Mouse (Mus musculus) neural tube, embryonic 11.5 days (tissue): ENCODE results near the gene Spata1. TPM values are rescaled to one million over a fixed set of nuclear protein-coding genes. Genes with fewer than 3 reads are reported as not detected.
"Not testable (repeated sequence)": the region's sequence is repeated elsewhere in the genome, so short reads cannot be mapped to it uniquely, and the experiment has no call there.

Experiments used
- ATAC-seq: fragments of 200-750 bp; cut with Nextera tagmentation; 2 replicates; pipeline ENCODE4 v1.8.0; 2017; ENCODE audit warnings: moderate number of reproducible peaks, mild to moderate bottlenecking, moderate TSS enrichment, moderate library complexity; ENCODE audit not compliant: insufficient read depth, low FRiP score, low TSS enrichment
- DNase-seq: peaks from one replicate; pipeline ENCODE4 v3.0.0-alpha.2; 2015; ENCODE audit warnings: low spot score
- H3K27ac ChIP-seq: fragments of 300-500 bp; sonication (generic); 2 replicates; pipeline ENCODE4 v1.5.1; 2014; ENCODE audit warnings: low read depth, mild to moderate bottlenecking, low read length
- H3K27me3 ChIP-seq: fragments of 300-500 bp; sonication (generic); 2 replicates; pipeline ENCODE4 v1.6.1; 2014; ENCODE audit warnings: mild to moderate bottlenecking, low read length, mixed read lengths; ENCODE audit not compliant: control insufficient read depth, insufficient read depth
- H3K36me3 ChIP-seq: fragments of 300-500 bp; sonication (generic); 2 replicates; pipeline ENCODE4 v1.6.1; 2014; ENCODE audit warnings: mild to moderate bottlenecking, low read length, moderate library complexity, mixed read lengths; ENCODE audit not compliant: control insufficient read depth, insufficient read depth
- H3K4me1 ChIP-seq: fragments of 300-500 bp; sonication (generic); 2 replicates; pipeline ENCODE4 v1.6.1; 2014; ENCODE audit warnings: low read length, mixed read lengths; ENCODE audit not compliant: control insufficient read depth, insufficient read depth
- H3K4me2 ChIP-seq: fragments of 300-500 bp; sonication (generic); 2 replicates; pipeline ENCODE4 v1.6.1; 2014; ENCODE audit warnings: low read depth, mild to moderate bottlenecking, moderate library complexity
- H3K4me3 ChIP-seq: fragments of 300-500 bp; sonication (generic); 2 replicates; pipeline ENCODE4 v1.5.1; 2014; ENCODE audit warnings: low read depth, low read length
- H3K9ac ChIP-seq: fragments of 300-500 bp; sonication (generic); 2 replicates; pipeline ENCODE4 v1.6.1; 2014; ENCODE audit warnings: mild to moderate bottlenecking, low read length
- H3K9me3 ChIP-seq: fragments of 300-500 bp; sonication (generic); 2 replicates; pipeline ENCODE4 v1.6.1; 2016; ENCODE audit warnings: low read length; ENCODE audit not compliant: control insufficient read depth
- WGBS: fragments of 180-500 bp; shearing (Covaris S2); extraction: QIAGEN DNeasy Blood & Tissue Kit; methylation state at CpG from one replicate; pipeline ENCODE4 v1.1.7; 2014; 5-methylcytosine and 5-hydroxymethylcytosine counted together
- polyA plus RNA-seq: library from polyadenylated mRNA; unstranded; fragments of >200 nt; fragmentation: Nextera tagmentation; extraction: Ambion mirVana; gene quantifications from 2 replicates; pipeline ENCODE4 v1.2.1, GENCODE M21; 2014

The Spata1 gene
- polyA plus RNA-seq, 1 experiment from 2014 or later, result 5.7 TPM

GRCm38 (mm10) chr3:146435533-146435932 is 64.0 kb downstream of the Spata1 start:
- Histone ChIP-seq H3K27ac (no peak overlapping the region), H3K4me3 (no peak overlapping the region), H3K4me1 (no peaks in the 10 kb centered on the region), H3K4me2 (no peak overlapping the region), H3K9me3 (no peaks in the 10 kb centered on the region), H3K9ac (no peak overlapping the region), H3K27me3 (no peaks in the 10 kb centered on the region), H3K36me3 (peaks cover 8% of the 10 kb centered on the region; the same call in 1 of the 2 replicates)
- DNase-seq (no peak), ATAC-seq (no peak)
- 94% methylated on average over 11 of the region's 11 CpGs for WGBS

GRCm38 (mm10) chr3:146434686-146435085 is 64.9 kb downstream of the Spata1 start:
- Histone ChIP-seq H3K4me1 (no peaks in the 10 kb centered on the region), H3K9ac (no peak overlapping the region), H3K36me3 (peaks cover 8% of the 10 kb centered on the region; the same call in 1 of the 2 replicates), H3K27me3 (no peaks in the 10 kb centered on the region), H3K27ac (no peak overlapping the region), H3K9me3 (no peaks in the 10 kb centered on the region), H3K4me3 (no peak overlapping the region), H3K4me2 (no peak overlapping the region)
- ATAC-seq, result no peak
- DNase-seq, result no peak
- 92% methylated on average over 8 of the region's 8 CpGs for WGBS

- H3K9me3 ChIP-seq, result no peaks in the 10 kb centered on the region
- no peak overlapping the region for H3K4me3 ChIP-seq
- peaks cover 8% of the 10 kb centered on the region; the same call in 1 of the 2 replicates for H3K36me3 ChIP-seq
- WGBS, result 91% methylated on average over 14 of the region's 14 CpGs
- DNase-seq (no peak), ATAC-seq (no peak)
- H3K27ac ChIP-seq, result no peak overlapping the region
- H3K9ac ChIP-seq, result no peak overlapping the region
- no peaks in the 10 kb centered on the region for H3K27me3 ChIP-seq
- H3K4me2 ChIP-seq, result no peak overlapping the region
- H3K4me1 ChIP-seq, result no peaks in the 10 kb centered on the region
Observed at GRCm38 (mm10) chr3:146433681-146434350, 65.7 kb downstream of the Spata1 start.

- 89% methylated on average over 11 of the region's 11 CpGs for WGBS
- ATAC-seq, result not testable (repeated sequence)
Observed at GRCm38 (mm10) chr3:146433063-146433462, 66.5 kb downstream of the Spata1 start.

GRCm38 (mm10) chr3:146426489-146426888 is 73.1 kb downstream of the Spata1 start:
- DNase-seq (no peak), ATAC-seq (peak; percentile 35; the same call in 1 of the 2 replicates)
- 84% methylated on average over 8 of the region's 8 CpGs for WGBS
- no peaks in the 10 kb centered on the region for H3K27me3 ChIP-seq
- H3K9ac ChIP-seq, result no peak overlapping the region
- no peak overlapping the region for H3K4me2 ChIP-seq
- no peak overlapping the region for H3K27ac ChIP-seq
- no peak overlapping the region for H3K4me3 ChIP-seq
- H3K9me3 ChIP-seq, result no peaks in the 10 kb centered on the region
- H3K36me3 ChIP-seq, result peaks cover 6% of the 10 kb centered on the region; the same call in 1 of the 2 replicates
- no peaks in the 10 kb centered on the region for H3K4me1 ChIP-seq

More at GRCm38 (mm10) chr3:146433063-146433462, 66.5 kb downstream of the Spata1 start:
- not testable (repeated sequence) for H3K27me3 ChIP-seq, H3K4me1 ChIP-seq, H3K4me2 ChIP-seq, H3K27ac ChIP-seq, H3K4me3 ChIP-seq, H3K9ac ChIP-seq, H3K9me3 ChIP-seq, DNase-seq, H3K36me3 ChIP-seq

- DNase-seq, result no peak
- H3K4me1 ChIP-seq, result no peaks in the 10 kb centered on the region
- no peak overlapping the region for H3K4me2 ChIP-seq
- WGBS, result 79% methylated on average over 7 of the region's 7 CpGs
- H3K4me3 ChIP-seq, result no peak overlapping the region
- H3K27ac ChIP-seq, result no peak overlapping the region
- no peaks in the 10 kb centered on the region for H3K9me3 ChIP-seq
- H3K36me3 ChIP-seq, result peaks cover 4% of the 10 kb centered on the region; the same call in 1 of the 2 replicates
- no peak for ATAC-seq
- no peak overlapping the region for H3K9ac ChIP-seq
- H3K27me3 ChIP-seq, result no peaks in the 10 kb centered on the region
Observed at GRCm38 (mm10) chr3:146425902-146426301, 73.7 kb downstream of the Spata1 start.

GRCm38 (mm10) chr3:146424306-146424900 is 75.2 kb downstream of the Spata1 start:
- H3K4me2 ChIP-seq, result no peak overlapping the region
- no peaks in the 10 kb centered on the region for H3K27me3 ChIP-seq
- WGBS, result 85% methylated on average over 7 of the region's 7 CpGs
- no peak overlapping the region for H3K4me3 ChIP-seq
- no peak overlapping the region for H3K9ac ChIP-seq
- no peak overlapping the region for H3K27ac ChIP-seq
- ATAC-seq (no peak), DNase-seq (no peak)
- H3K4me1 ChIP-seq, result no peaks in the 10 kb centered on the region
- H3K9me3 ChIP-seq, result no peaks in the 10 kb centered on the region
- H3K36me3 ChIP-seq, result peaks cover 2% of the 10 kb centered on the region; the same call in 1 of the 2 replicates

GRCm38 (mm10) chr3:146423710-146424109 is 75.8 kb downstream of the Spata1 start:
- no peak overlapping the region for H3K4me2 ChIP-seq
- H3K9me3 ChIP-seq, result no peaks in the 10 kb centered on the region
- no peak overlapping the region for H3K9ac ChIP-seq
- peaks cover 2% of the 10 kb centered on the region; the same call in 1 of the 2 replicates for H3K36me3 ChIP-seq
- ATAC-seq (no peak), DNase-seq (no peak)
- H3K4me1 ChIP-seq, result no peaks in the 10 kb centered on the region
- no peak overlapping the region for H3K27ac ChIP-seq
- no peak overlapping the region for H3K4me3 ChIP-seq
- no peaks in the 10 kb centered on the region for H3K27me3 ChIP-seq
- WGBS, result 83% methylated on average over 7 of the region's 7 CpGs

GRCm38 (mm10) chr3:146421787-146422186 is 77.8 kb downstream of the Spata1 start:
- 52% methylated on average over 8 of the region's 8 CpGs for WGBS
- Histone ChIP-seq H3K27me3 (no peaks in the 10 kb centered on the region), H3K4me3 (no peak overlapping the region), H3K27ac (no peak overlapping the region), H3K4me1 (no peaks in the 10 kb centered on the region), H3K9ac (no peak overlapping the region), H3K4me2 (no peak overlapping the region), H3K9me3 (no peaks in the 10 kb centered on the region), H3K36me3 (no peaks in the 10 kb centered on the region)
- ATAC-seq, result no peak
- DNase-seq, result no peak
